In the genomic region with DNA sequence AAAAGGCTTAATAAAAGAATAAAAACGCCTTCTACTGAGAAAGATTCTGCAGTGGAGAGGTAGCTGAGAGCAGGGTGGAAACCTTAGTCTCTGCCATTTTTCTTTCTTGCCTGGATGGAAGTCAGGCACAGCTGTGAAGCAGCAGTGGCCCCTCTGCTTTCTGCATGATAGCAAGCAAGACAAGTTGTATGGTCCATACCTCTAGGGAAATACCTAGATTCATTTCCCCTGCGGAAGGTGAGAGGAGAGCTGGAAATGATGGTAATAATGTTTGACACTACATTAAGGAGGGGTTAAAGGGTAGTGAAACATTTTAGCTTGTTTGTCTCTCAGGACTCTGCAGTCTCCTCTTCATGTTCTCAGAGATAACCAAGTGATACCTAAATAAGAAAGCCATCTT, we compare ENCODE assay signal across 32 mouse cellular contexts.
"Had no signal": no experiment of that assay in that cellular context is flagged by ENCODE, and none has a peak within 500 bp of the region (broad histone marks: within the 10 kb centered on the region; RNA-seq: fewer than 3 reads in every experiment).

No protein-coding gene starts in this region.

- H3K27me3 ChIP-seq: limb, embryonic 12.5 days; limb, embryonic 13.5 days; limb, embryonic 15.5 days; liver, embryonic 12.5 days; liver, embryonic 13.5 days; liver, embryonic 15.5 days; lung, embryonic 15.5 days; megakaryocyte, embryonic 14.5 days; midbrain, embryonic 12.5 days; midbrain, embryonic 13.5 days; midbrain, embryonic 15.5 days had no signal

- DNase-seq: left cerebral cortex, postnatal 4 days; liver; liver, embryonic 13.5 days; liver, postnatal 0 days; lung, adult 18-20 months; lung, adult 2 months; lung, embryonic 14.5 days; lung, postnatal 10 days; lung, postnatal 14 days; lung, postnatal 36 days; lung, postnatal 4 days; midbrain, embryonic 14.5 days had no signal

- H3K4me1 ChIP-seq: limb, embryonic 10.5 days; limb, embryonic 12.5 days; limb, embryonic 13.5 days; limb, embryonic 15.5 days; liver, embryonic 12.5 days; liver, embryonic 13.5 days; liver, embryonic 15.5 days; lung, embryonic 15.5 days; megakaryocyte, embryonic 14.5 days; midbrain, embryonic 10.5 days had no signal

- H3K9me3 ChIP-seq: limb, embryonic 10.5 days; limb, embryonic 12.5 days; limb, embryonic 13.5 days; limb, embryonic 15.5 days; liver, embryonic 12.5 days; liver, embryonic 13.5 days; liver, embryonic 15.5 days; lung, embryonic 15.5 days; midbrain, embryonic 10.5 days; midbrain, embryonic 12.5 days; midbrain, embryonic 13.5 days; midbrain, embryonic 15.5 days had no signal

- H3K27ac ChIP-seq: left cerebral cortex, adult 2 months; limb, embryonic 10.5 days; limb, embryonic 12.5 days; limb, embryonic 13.5 days; limb, embryonic 15.5 days; liver, embryonic 12.5 days; liver, embryonic 13.5 days; liver, embryonic 14.5 days; liver, embryonic 15.5 days; lung, embryonic 15.5 days; macrophage; midbrain, embryonic 10.5 days; midbrain, embryonic 12.5 days; midbrain, embryonic 13.5 days; midbrain, embryonic 15.5 days had no signal

- H3K4me3 ChIP-seq: left cerebral cortex, adult 2 months; limb, embryonic 10.5 days; limb, embryonic 12.5 days; limb, embryonic 13.5 days; limb, embryonic 15.5 days; liver, embryonic 12.5 days; liver, embryonic 13.5 days; liver, embryonic 15.5 days; lung, embryonic 15.5 days; megakaryocyte, embryonic 14.5 days; midbrain, embryonic 10.5 days; midbrain, embryonic 12.5 days; midbrain, embryonic 13.5 days; midbrain, embryonic 15.5 days; myocyte had no signal

- H3K9ac ChIP-seq: limb, embryonic 12.5 days; limb, embryonic 13.5 days; limb, embryonic 15.5 days; liver, embryonic 12.5 days; liver, embryonic 13.5 days; liver, embryonic 14.5 days; liver, embryonic 15.5 days; liver, postnatal 0 days; lung, embryonic 14.5 days; lung, embryonic 15.5 days; midbrain, embryonic 12.5 days; midbrain, embryonic 13.5 days; midbrain, embryonic 15.5 days had no signal

- H3K4me2 ChIP-seq: limb, embryonic 12.5 days; limb, embryonic 13.5 days; limb, embryonic 15.5 days; liver, embryonic 11.5 days; liver, embryonic 12.5 days; liver, embryonic 13.5 days; liver, embryonic 15.5 days; lung, embryonic 14.5 days; lung, embryonic 15.5 days; midbrain, embryonic 11.5 days; midbrain, embryonic 12.5 days; midbrain, embryonic 13.5 days; midbrain, embryonic 15.5 days had no signal

- H3K36me3 ChIP-seq: limb, embryonic 10.5 days; limb, embryonic 12.5 days; limb, embryonic 13.5 days; limb, embryonic 15.5 days; liver, embryonic 12.5 days; liver, embryonic 13.5 days; liver, embryonic 15.5 days; lung, embryonic 15.5 days; midbrain, embryonic 10.5 days; midbrain, embryonic 12.5 days; midbrain, embryonic 13.5 days; midbrain, embryonic 15.5 days had no signal

- ATAC-seq: liver, embryonic 12.5 days; liver, postnatal 0 days; lung, postnatal 0 days; midbrain, embryonic 13.5 days; midbrain, embryonic 15.5 days; midbrain, embryonic 16.5 days had no signal
